Mouse (Mus musculus): Measurements from ENCODE around the gene Scrg1.
"Not testable (repeated sequence)": the region's sequence is repeated elsewhere in the genome, so short reads cannot be mapped to it uniquely, and the experiment has no call there.

Scrg1 gene

DNA sequence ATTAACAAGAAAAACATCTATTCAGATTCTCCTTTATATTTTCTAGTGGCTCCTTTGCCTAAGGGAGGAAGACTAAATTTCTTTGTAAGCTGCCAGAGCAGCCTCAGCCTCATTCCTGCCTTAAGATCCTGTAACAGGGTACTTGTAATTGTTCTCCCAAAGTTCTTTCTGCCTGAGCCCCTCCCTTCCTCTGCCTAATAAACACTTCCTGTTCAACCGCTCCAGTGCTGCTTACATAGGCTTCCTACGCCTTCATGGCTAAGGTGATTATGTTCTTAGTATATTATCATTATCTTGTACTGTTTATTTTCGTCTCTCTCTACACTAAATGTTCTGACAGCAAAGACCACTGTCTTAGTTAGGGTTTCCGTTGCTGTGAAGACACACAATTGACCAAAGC, 52.9 kb downstream of the Scrg1 start:
- peak; percentile 4 for DNase-seq (ENCODE audit: extremely low spot score, low spot score)

DNA sequence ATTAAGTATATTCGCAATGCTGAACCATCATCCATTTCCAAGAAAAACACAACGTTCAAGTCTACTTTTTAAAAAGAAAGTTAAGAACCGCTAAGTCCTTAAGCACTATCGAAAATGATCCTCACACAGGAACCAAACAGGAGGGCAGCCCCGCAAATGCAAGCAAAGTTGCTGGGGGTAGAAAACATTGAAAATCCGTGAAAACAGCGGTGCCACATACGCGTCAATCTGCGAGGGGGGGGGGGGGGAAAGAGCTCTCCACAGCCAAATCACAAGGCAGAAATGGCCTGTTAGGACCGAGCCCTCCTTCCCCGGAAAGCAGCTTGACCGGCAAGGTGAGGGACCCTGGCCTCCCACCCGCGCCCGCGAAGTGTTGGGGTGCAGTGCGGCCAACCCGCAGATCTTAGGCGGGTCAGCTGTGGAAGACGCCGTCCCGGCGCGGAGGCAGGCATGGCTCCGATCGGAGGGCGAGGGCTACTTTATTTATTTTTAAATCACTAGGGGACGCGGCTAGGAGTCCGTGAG, 55.1 kb downstream of the Scrg1 start:
- DNase-seq (ENCODE audit: extremely low spot score, low spot score), result no peak

DNA sequence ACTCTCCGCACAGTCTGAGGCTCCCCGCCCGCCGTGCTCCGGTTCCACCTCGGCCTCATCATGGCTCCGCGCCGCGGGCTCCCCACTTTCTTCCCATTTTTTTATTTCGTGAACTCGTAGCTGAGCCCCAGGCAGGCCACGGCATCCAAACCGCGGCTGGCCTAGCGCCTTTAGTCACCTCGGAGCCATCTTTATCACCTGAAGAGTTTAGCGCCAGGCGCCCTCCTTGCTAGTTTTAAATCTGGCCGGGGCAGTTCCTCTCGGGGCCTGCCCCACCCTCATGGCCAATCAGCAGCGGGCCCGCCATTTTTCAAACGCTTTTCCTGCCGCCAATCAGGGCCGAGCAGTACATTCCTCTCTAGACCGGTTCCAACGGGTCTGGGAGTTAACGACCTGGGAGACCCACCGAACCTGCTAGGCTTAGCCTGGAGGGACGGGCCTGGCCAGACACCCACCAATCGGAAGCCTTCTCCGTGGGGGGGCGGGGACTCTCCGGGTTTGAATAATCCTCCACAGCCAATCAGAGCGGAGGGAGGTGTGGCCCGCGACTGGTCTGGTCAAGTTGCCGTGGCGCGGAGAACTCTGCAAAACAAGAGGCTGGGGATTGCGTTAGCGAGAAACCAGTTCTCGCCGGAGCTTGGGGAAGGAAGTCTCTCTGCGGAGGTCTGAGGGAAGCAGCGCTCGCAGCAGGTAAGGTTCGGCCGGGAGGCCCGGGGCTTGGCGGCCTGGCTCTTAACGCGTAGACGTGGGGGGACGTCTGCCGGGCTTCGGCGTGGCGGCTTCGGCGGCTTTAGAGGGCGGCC, 55.8 kb downstream of the Scrg1 start, which contains the start of gene Hmgb2:
Hmgb2 (plus strand) TSS at position 592 of the 803 bp plus-strand sequence.
- DNase-seq (ENCODE audit: extremely low spot score, low spot score), result peak; percentile 100

DNA sequence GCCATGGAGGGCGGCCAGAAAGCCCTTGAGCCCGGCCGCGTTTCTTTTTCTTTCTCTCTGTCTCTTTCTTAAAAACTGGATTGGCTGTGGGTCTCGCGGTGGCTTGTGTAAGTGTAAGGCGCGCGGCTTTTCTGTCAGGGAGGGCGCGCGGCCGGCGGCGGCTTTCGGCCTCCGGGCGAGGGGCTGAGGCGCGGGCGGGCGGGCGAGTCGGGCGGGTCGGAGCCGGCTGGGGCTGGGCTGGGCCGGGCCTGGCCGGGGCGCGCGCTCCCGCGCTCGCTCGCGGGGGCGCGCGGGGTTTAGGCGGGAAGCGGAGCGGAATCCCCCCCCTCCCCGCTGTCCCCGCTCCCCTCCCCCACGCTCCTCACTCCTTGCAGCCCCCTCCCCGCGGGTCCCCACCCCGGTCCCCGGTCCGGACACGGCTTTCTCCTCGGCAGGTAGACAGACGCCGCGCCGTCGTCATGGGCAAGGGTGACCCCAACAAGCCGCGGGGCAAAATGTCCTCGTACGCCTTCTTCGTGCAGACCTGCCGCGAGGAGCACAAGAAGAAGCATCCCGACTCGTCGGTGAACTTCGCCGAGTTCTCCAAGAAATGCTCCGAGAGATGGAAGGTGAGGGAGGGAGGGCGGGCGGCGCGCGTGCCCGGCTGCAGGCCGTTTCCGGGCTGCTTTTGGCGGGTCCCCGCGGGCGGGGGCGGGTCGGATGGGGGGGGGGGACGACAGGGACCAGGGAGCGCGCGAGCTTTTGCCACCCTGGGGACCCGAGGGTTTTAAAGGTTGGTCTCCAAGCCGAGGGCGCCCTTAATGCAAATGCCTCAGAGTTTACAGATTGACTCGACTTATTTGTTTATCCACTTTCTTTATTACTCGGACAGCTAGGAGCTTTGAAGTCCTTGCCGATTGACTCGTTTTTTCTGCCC, 56.7 kb downstream of the Scrg1 start:
- peak; percentile 70 for DNase-seq (ENCODE audit: extremely low spot score, low spot score)

DNA sequence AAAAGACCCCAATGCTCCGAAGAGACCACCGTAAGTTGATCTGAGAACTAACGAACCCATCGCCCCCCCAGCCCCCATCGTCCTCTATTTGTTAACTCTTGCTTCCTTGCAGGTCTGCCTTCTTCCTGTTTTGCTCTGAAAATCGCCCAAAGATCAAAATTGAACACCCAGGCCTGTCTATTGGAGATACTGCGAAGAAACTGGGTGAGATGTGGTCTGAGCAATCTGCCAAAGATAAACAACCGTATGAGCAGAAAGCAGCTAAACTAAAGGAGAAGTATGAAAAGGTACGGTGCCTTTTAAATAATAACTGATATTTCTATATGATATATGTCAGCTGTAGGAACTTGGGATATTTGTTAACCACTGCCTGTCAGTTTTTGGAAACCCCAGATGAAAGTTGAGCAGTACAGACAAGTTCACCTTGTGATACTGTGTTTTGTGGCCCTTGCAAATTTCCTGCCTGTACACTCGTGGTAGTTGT, 57.5 kb downstream of the Scrg1 start:
- DNase-seq (ENCODE audit: extremely low spot score, low spot score), result not testable (repeated sequence)

DNA sequence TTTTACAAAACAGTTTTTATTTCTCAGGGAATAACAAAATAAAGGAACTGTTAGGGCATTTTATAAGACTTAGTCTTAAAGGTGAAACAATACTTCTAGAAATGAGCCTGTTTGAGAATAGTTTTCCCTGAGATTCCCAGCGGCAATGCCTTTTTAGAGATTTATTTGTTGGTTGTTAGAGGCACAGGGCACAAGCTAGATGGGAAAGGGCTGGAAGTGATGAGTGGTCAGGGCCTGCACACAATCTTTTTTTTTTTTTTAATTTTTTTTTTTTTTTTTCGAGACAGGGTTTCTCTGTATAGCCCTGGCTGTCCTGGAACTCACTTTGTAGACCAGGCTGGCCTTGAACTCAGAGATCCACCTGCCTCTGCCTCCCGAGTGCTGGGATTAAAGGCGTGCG, 61.0 kb downstream of the Scrg1 start:
- DNase-seq (ENCODE audit: extremely low spot score, low spot score), result not testable (repeated sequence)

DNA sequence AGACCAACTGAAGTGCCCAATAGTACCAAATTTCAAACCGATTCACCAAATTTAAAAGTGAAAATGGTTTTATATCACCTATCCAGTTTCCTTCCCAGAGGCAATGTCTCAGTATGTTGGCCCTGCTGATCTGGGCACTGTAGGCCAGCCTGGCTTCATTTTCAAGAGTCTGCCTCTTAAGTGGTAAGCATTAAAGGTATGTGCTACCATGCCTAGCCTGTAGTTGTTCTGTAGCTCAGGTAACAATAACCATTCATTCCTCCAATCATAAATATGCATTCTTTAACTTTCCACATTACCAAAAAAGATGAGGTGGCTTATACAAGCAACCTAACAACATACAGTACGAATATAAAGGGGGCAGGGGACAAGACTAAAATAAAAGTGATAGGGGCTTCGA, 62.0 kb downstream of the Scrg1 start:
- DNase-seq (ENCODE audit: extremely low spot score, low spot score), result no peak

DNA sequence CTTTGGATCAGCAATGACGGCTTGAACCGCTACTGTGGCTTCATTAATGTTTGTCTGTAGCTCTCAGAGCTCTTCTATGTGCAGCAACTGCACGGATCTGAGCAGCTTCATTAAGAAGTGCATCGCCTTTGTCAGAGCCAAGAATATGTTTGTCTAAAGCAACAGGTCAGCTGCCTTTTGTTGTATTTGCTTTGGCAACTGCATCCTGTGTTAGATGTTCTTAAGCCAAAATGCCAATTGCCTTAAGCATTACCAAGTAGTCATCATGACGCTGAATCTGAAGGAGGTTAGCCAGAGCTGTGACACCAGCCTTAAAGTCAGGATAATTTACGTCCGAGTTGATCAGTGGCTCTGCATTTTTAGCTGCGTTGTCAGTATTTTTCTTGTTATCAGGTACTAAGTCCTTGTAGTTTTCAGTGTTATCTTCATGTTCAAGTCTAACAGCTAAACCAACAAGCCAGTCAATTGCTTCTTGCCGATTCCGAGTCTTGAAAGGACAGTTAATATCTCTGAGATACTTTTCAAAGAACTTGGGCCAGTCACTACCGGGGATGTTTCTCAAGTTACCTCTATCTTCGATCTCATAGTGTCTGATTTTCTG, 64.6 kb downstream of the Scrg1 start:
- DNase-seq (ENCODE audit: extremely low spot score, low spot score), result no peak

All from neural tube, embryonic 10.5 days (tissue).